Mouse (Mus musculus) bone marrow, adult 2 months (tissue): Measurements from ENCODE around the gene Dnajc15.

Experiments used
- CTCF ChIP-seq: fragments of 200-500 bp; IDR thresholded peaks from 2 replicates; pipeline ENCODE4 v1.5.1; 2011; ENCODE audit warnings: low read length, control low read depth; ENCODE audit not compliant: control insufficient read depth, insufficient read depth
- POLR2A ChIP-seq: fragments of 200-500 bp; IDR thresholded peaks from 2 replicates; pipeline ENCODE4 v1.6.1; 2011; ENCODE audit warnings: low read depth, mild to moderate bottlenecking, control low read depth, low read length, borderline replicate concordance; ENCODE audit not compliant: control insufficient read depth

GRCm38 (mm10) chr14:77923076-77923865 lies 48.3 kb upstream of the Dnajc15 start:
- TF ChIP-seq CTCF = no peak
- no peak for TF ChIP-seq POLR2A
